Mouse (Mus musculus): ENCODE data around the gene Alx3.
"Not testable (repeated sequence)": the region's sequence is repeated elsewhere in the genome, so short reads cannot be mapped to it uniquely, and the experiment has no call there.

Gene Alx3

GRCm38 (mm10) chr3:107622537-107622936 lies 27.7 kb downstream of the Alx3 start:
- no peak for DNase-seq (ENCODE audit: low read depth, low spot score)

- no peak for DNase-seq (ENCODE audit: low read depth, low spot score)
Observed at GRCm38 (mm10) chr3:107624424-107624823, 29.6 kb downstream of the Alx3 start.

GRCm38 (mm10) chr3:107625536-107625935 lies 30.7 kb downstream of the Alx3 start:
- DNase-seq (ENCODE audit: low read depth, low spot score): no peak

- DNase-seq (ENCODE audit: low read depth, low spot score): no peak
Observed at GRCm38 (mm10) chr3:107626751-107627150, 31.9 kb downstream of the Alx3 start.

GRCm38 (mm10) chr3:107627641-107628040 lies 32.8 kb downstream of the Alx3 start:
- DNase-seq (ENCODE audit: low read depth, low spot score): no peak

GRCm38 (mm10) chr3:107628551-107628950 lies 33.7 kb downstream of the Alx3 start:
- no peak for DNase-seq (ENCODE audit: low read depth, low spot score)

- DNase-seq (ENCODE audit: low read depth, low spot score): no peak
Observed at GRCm38 (mm10) chr3:107629411-107629810, 34.6 kb downstream of the Alx3 start.

- DNase-seq (ENCODE audit: low read depth, low spot score): no peak
Observed at GRCm38 (mm10) chr3:107630682-107631522, 36.1 kb downstream of the Alx3 start, which contains the start of gene Gm10961. Gene Gm10961 (plus strand): TSS chr3:107631322.

GRCm38 (mm10) chr3:107631523-107631958 lies 36.7 kb downstream of the Alx3 start, which contains the start of gene Strip1:
Gene Strip1 (minus strand): TSS chr3:107631694.
- DNase-seq (ENCODE audit: low read depth, low spot score): peak; percentile 92

- DNase-seq (ENCODE audit: low read depth, low spot score): no peak
Observed at GRCm38 (mm10) chr3:107632786-107633185, 38.0 kb downstream of the Alx3 start.

- no peak for DNase-seq (ENCODE audit: low read depth, low spot score)
Observed at GRCm38 (mm10) chr3:107633906-107634305, 39.1 kb downstream of the Alx3 start.

- no peak for DNase-seq (ENCODE audit: low read depth, low spot score)
Observed at GRCm38 (mm10) chr3:107635836-107636235, 41.0 kb downstream of the Alx3 start.

- DNase-seq (ENCODE audit: low read depth, low spot score): no peak
Observed at GRCm38 (mm10) chr3:107636236-107636635, 41.4 kb downstream of the Alx3 start.

GRCm38 (mm10) chr3:107637606-107638172 lies 42.9 kb downstream of the Alx3 start:
- no peak for DNase-seq (ENCODE audit: low read depth, low spot score)

GRCm38 (mm10) chr3:107646947-107647346 lies 52.1 kb downstream of the Alx3 start:
- DNase-seq (ENCODE audit: low read depth, low spot score): no peak

- not testable (repeated sequence) for DNase-seq (ENCODE audit: low read depth, low spot score)
Observed at GRCm38 (mm10) chr3:107650276-107650675, 55.4 kb downstream of the Alx3 start.

- DNase-seq (ENCODE audit: low read depth, low spot score): no peak
Observed at GRCm38 (mm10) chr3:107652968-107653367, 58.1 kb downstream of the Alx3 start.

- no peak for DNase-seq (ENCODE audit: low read depth, low spot score)
Observed at GRCm38 (mm10) chr3:107654861-107655260, 60.0 kb downstream of the Alx3 start.
